Mouse (Mus musculus) limb, embryonic 12.5 days (tissue): ENCODE measurements around the gene Rpl18. TPM values are rescaled to one million over a fixed set of nuclear protein-coding genes. Genes with fewer than 3 reads are reported as not detected.

Experiments
- ATAC-seq: fragments of 200-750 bp; cut with Nextera tagmentation; 2 replicates; pipeline ENCODE4 v1.8.0; 2017; ENCODE audit warnings: low read depth, moderate TSS enrichment; ENCODE audit not compliant: insufficient number of reproducible peaks, insufficient read depth, low FRiP score, low TSS enrichment
- H3K27ac ChIP-seq: fragments of 300-500 bp; sonication (generic); 2 replicates; pipeline ENCODE4 v1.5.1; 2016; ENCODE audit warnings: mild to moderate bottlenecking, moderate library complexity
- H3K27me3 ChIP-seq: fragments of 300-500 bp; sonication (generic); 2 replicates; pipeline ENCODE4 v1.6.1; 2016; ENCODE audit warnings: mild to moderate bottlenecking, moderate library complexity
- H3K36me3 ChIP-seq: fragments of 300-500 bp; sonication (generic); 2 replicates; pipeline ENCODE4 v1.6.1; 2016; ENCODE audit warnings: mild to moderate bottlenecking, moderate library complexity
- H3K4me1 ChIP-seq: fragments of 300-500 bp; sonication (generic); replicated peaks from 2 replicates; pipeline ENCODE4 v1.6.1; 2016
- H3K4me2 ChIP-seq: fragments of 300-500 bp; sonication (generic); 2 replicates; pipeline ENCODE4 v1.6.1; 2016; ENCODE audit warnings: mild to moderate bottlenecking, moderate library complexity
- H3K4me3 ChIP-seq: fragments of 300-500 bp; sonication (generic); replicated peaks from 2 replicates; pipeline ENCODE4 v1.5.1; 2016; ENCODE audit warnings: mild to moderate bottlenecking
- H3K9ac ChIP-seq: fragments of 300-500 bp; sonication (generic); replicated peaks from 2 replicates; pipeline ENCODE4 v1.6.1; 2016; ENCODE audit warnings: mild to moderate bottlenecking, moderate library complexity
- H3K9me3 ChIP-seq: fragments of 300-500 bp; sonication (generic); 2 replicates; pipeline ENCODE4 v1.6.1; 2016; ENCODE audit warnings: mild to moderate bottlenecking, moderate library complexity
- WGBS: fragments of 180-500 bp; shearing (Covaris S2); methylation state at CpG from one replicate; pipeline ENCODE4 v1.1.7; 2016; 5-methylcytosine and 5-hydroxymethylcytosine counted together
- polyA plus RNA-seq: library from polyadenylated mRNA; unstranded; fragments of >200 nt; fragmentation: Nextera tagmentation; extraction: Ambion mirVana; gene quantifications from 2 replicates; pipeline ENCODE4 v1.2.1, GENCODE M21; 2016

Gene Rpl18
- polyA plus RNA-seq, 1 experiment from 2014 or later, result 1,038 TPM

DNA sequence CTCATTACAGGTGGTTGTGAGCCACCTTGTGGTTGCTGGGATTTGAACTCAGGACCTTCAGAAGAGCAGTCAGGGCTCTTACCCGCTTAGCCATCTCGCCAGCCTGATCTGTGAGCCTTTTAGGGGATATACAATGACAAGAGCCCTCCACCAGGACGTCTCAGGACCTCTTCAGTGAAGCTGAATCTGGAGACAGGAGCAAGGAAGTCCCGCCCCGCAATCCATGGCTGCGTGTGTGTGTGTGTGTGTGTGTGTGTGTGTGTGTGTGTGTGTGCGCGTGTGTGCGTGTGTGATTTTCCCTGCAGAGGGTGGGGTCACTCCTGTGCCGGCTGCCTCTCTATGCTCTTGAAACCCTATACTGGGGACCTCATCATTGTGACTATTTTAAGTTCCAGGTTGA is 24.6 kb downstream of the Rpl18 start:
- WGBS, result 76% methylated on average over 10 of the region's 10 CpGs
- no peak overlapping the region for H3K27ac ChIP-seq
- no peak for ATAC-seq
- H3K9me3 ChIP-seq, result no peaks in the 10 kb centered on the region
- no peak overlapping the region for H3K4me2 ChIP-seq
- no peaks in the 10 kb centered on the region for H3K27me3 ChIP-seq
- no peak overlapping the region for H3K9ac ChIP-seq
- H3K4me3 ChIP-seq, result no peak overlapping the region
- H3K4me1 ChIP-seq, result 0 out of 2 replicates have a peak, but pooled peaks cover 4% of the 10 kb centered on the region
- no peaks in the 10 kb centered on the region for H3K36me3 ChIP-seq

DNA sequence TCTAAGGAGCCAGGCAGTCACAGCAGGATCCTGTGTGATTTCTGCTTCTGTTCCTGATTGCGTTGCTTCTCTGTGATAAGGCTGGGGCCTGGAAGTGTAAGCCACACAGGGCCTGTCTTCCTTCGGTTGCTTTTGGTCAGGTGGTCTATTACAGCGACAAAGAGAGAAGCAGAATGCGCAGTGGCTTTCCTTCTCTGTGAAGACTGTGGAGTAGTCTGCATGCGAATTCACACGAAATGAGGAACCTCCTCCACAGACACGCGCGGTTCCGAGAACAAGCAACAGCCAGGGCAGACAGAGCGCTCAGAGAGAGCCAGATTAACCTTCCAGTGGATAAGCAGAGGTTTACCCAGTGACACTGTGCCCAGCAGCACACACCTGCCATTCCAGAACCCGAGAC is 26.1 kb downstream of the Rpl18 start:
- Histone ChIP-seq H3K9me3 (no peaks in the 10 kb centered on the region), H3K36me3 (no peaks in the 10 kb centered on the region), H3K27me3 (no peaks in the 10 kb centered on the region), H3K4me3 (no peak overlapping the region), H3K4me2 (no peak overlapping the region), H3K9ac (no peak overlapping the region), H3K27ac (no peak overlapping the region), H3K4me1 (0 out of 2 replicates have a peak, but pooled peaks cover 4% of the 10 kb centered on the region)
- 85% methylated on average over 12 of the region's 12 CpGs for WGBS
- ATAC-seq, result no peak

DNA sequence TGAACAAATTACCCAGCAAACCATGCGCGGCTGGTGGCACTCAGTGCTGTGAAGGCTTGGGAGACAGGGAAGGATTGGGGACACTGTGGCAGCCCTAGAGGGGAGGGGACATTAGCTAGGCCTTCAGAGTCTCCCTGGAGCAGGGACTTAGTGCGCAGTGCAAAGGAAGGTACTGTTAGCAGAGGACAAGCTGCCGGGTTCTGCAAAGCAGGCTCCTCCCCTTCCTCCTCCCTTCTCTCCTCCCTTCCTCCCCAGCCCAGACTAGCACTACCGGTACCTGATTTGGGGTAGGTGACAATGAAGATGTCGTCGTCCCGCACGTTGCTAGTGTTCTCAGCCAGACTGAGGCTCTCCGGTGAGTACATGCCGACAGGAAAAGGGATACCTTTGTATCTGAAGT is 26.5 kb downstream of the Rpl18 start:
- Histone ChIP-seq H3K4me2 (peak overlapping the region; percentile 47), H3K9ac (0 out of 2 replicates have a peak overlapping the region, but pooled peaks have one; percentile 28), H3K4me3 (peak overlapping the region; percentile 26), H3K36me3 (no peaks in the 10 kb centered on the region), H3K27ac (no peak overlapping the region), H3K9me3 (0 out of 2 replicates have a peak, but pooled peaks cover 3% of the 10 kb centered on the region), H3K4me1 (0 out of 2 replicates have a peak, but pooled peaks cover 4% of the 10 kb centered on the region), H3K27me3 (no peaks in the 10 kb centered on the region)
- WGBS, result 31% methylated on average over 11 of the region's 11 CpGs
- ATAC-seq, result 0 out of 2 replicates have a peak, but pooled peaks have one; percentile 33

DNA sequence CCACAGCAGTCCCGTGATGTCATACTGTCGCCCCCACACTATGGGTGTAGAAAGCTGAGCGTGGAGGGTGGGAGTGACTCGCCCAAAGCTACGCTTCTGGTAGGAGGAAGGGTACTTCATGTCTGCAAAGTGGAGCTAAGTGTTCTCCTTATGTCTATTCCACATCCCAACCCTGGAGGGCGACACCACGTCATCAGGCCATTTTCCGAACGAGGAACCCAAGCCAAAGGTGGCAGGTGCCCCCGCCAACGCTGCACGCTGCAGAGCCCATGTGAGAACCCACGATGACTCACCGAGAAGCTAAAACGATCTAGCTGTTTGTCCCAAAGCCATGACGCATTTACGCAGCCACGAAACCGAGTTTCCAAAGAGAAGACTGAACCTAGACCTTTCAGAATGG is 27.1 kb downstream of the Rpl18 start:
- H3K4me2 ChIP-seq, result peak overlapping the region; percentile 47
- WGBS, result 31% methylated on average over 19 of the region's 19 CpGs

DNA sequence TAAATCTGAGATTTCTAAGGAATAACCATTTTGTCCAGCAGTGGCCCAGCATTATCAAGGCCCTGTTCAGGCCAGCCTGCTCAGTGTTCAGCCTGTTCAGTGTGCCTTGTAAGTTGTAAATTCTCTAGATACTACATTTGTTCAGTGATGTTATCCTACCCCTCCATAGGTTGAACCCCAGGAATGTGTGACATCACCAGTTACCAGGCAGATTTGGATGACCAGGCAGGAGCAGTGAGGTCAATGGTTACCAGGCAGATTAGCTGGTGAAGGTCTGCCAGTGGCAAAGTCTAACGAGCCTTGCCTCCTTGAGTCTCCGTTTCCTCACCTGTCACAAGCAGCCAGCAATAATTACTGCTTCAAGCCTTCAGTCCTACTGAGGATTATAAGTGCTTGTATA is 29.1 kb downstream of the Rpl18 start:
- Histone ChIP-seq H3K4me2 (no peak overlapping the region), H3K27me3 (no peaks in the 10 kb centered on the region), H3K27ac (no peak overlapping the region), H3K9ac (no peak overlapping the region), H3K4me3 (no peak overlapping the region), H3K9me3 (0 out of 2 replicates have a peak, but pooled peaks cover 6% of the 10 kb centered on the region), H3K4me1 (peaks cover 8% of the 10 kb centered on the region), H3K36me3 (no peaks in the 10 kb centered on the region)
- ATAC-seq, result no peak; the same call in 1 of the 2 replicates
- 35% methylated on average over 2 of the region's 2 CpGs for WGBS

More for the DNA sequence above, 27.1 kb downstream of the Rpl18 start:
- Histone ChIP-seq H3K27me3 (no peaks in the 10 kb centered on the region), H3K9ac (0 out of 2 replicates have a peak overlapping the region, but pooled peaks have one; percentile 28), H3K36me3 (no peaks in the 10 kb centered on the region), H3K4me3 (peak overlapping the region; percentile 26), H3K27ac (no peak overlapping the region), H3K4me1 (0 out of 2 replicates have a peak, but pooled peaks cover 4% of the 10 kb centered on the region), H3K9me3 (0 out of 2 replicates have a peak, but pooled peaks cover 6% of the 10 kb centered on the region)
- no peak for ATAC-seq

DNA sequence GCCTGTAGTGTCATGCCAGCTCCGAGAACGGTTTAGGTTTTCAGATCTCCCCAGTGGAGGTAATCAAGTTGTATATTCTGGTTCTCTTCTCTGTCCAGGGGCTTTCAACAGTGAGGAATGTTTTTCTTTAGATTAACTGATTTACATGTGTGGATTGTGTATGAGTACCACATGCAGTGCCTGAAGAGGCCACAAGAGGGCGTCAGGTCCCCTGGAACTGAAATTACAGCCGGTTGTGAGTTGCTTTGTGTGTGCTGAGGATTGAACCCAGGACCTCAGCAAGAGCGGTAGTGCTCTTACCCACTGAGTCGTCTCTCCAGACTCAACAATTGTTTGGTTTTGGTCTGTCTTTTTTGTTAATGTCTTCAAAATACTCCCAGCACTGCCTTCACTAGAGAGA is 31.3 kb downstream of the Rpl18 start:
- Histone ChIP-seq H3K4me2 (no peak overlapping the region), H3K4me3 (no peak overlapping the region), H3K27ac (no peak overlapping the region), H3K4me1 (peaks cover 13% of the 10 kb centered on the region), H3K27me3 (no peaks in the 10 kb centered on the region), H3K9ac (no peak overlapping the region), H3K36me3 (no peaks in the 10 kb centered on the region), H3K9me3 (0 out of 2 replicates have a peak, but pooled peaks cover 6% of the 10 kb centered on the region)
- 67% methylated on average over 6 of the region's 6 CpGs for WGBS
- no peak for ATAC-seq

DNA sequence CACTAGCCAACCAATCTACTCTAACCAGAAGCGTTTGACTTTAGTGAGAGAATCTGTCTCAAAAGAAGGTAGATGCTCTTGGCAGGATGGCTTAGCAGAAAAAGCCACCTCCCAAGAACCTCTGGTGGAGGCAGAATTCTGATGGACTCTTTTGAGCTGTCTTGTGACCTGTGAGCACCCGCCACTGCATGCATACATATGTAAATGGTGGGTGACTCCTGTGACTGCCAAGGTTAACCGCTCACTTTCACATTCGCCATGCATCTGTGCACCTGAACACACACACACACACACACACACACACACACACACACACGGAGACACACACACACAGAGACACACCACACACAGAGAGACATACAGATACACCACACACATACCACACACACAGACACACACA is 32.2 kb downstream of the Rpl18 start:
- 82% methylated on average over 3 of the region's 5 CpGs for WGBS

DNA sequence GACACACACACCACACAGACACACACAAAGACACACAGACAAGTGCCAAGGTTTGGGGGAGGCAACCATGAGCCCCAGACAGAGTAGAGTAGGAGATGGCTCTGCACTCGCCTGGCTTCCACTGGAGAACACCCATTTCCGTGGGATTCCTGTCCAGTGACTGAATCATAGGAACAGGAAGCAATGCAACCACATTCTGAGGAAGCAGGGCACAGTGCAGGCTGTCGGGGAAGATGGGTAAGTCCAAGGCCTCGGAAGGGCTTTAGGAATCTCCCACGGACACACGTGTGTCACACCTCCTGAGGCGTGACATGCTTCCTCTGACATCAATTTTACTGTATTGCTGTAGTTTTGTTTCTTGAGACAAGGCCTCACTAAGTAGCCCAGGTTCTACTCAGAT is 32.9 kb downstream of the Rpl18 start:
- Histone ChIP-seq H3K4me3 (no peak overlapping the region), H3K36me3 (no peaks in the 10 kb centered on the region), H3K27ac (no peak overlapping the region), H3K9me3 (0 out of 2 replicates have a peak, but pooled peaks cover 6% of the 10 kb centered on the region), H3K27me3 (no peaks in the 10 kb centered on the region), H3K4me2 (no peak overlapping the region), H3K9ac (no peak overlapping the region), H3K4me1 (peaks cover 9% of the 10 kb centered on the region)
- no peak for ATAC-seq
- WGBS, result 79% methylated on average over 7 of the region's 7 CpGs

More for the DNA sequence above, 32.2 kb downstream of the Rpl18 start:
- H3K4me1 ChIP-seq, result peaks cover 9% of the 10 kb centered on the region
- 0 out of 2 replicates have a peak, but pooled peaks cover 6% of the 10 kb centered on the region for H3K9me3 ChIP-seq
- no peak for ATAC-seq
- H3K36me3 ChIP-seq, result no peaks in the 10 kb centered on the region
- no peak overlapping the region for H3K27ac ChIP-seq
- H3K4me2 ChIP-seq, result no peak overlapping the region
- no peaks in the 10 kb centered on the region for H3K27me3 ChIP-seq
- H3K9ac ChIP-seq, result no peak overlapping the region
- H3K4me3 ChIP-seq, result no peak overlapping the region

DNA sequence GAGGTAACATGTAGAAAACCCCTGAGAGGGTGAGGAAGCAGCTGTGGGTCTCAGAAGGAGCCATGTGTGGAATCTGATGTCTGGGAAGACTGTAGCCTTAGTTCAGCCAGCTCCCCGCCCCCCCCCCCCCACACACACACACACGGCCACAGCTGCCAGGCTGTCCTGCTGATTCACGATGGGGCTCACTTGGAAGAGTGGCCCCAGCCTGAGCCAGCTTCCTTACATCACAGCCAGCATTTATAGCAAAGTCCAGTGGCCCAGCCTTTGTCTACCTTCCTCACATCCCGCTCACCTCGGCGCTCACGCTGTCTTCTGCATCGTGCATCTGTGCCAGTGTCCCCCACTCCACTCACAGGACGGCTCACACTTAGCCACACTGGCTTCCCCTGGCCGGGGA is 34.1 kb downstream of the Rpl18 start:
- 0 out of 2 replicates have a peak overlapping the region, but pooled peaks have one; percentile 7 for H3K27ac ChIP-seq
- H3K27me3 ChIP-seq, result no peaks in the 10 kb centered on the region
- H3K4me1 ChIP-seq, result peaks cover 9% of the 10 kb centered on the region
- peak overlapping the region; percentile 13; the same call in 1 of the 2 replicates for H3K4me2 ChIP-seq
- H3K9ac ChIP-seq, result no peak overlapping the region; the same call in 1 of the 2 replicates
- WGBS, result 36% methylated on average over 10 of the region's 10 CpGs
- no peaks in the 10 kb centered on the region for H3K36me3 ChIP-seq
- H3K4me3 ChIP-seq, result no peak overlapping the region
- ATAC-seq, result no peak
- 0 out of 2 replicates have a peak, but pooled peaks cover 6% of the 10 kb centered on the region for H3K9me3 ChIP-seq

DNA sequence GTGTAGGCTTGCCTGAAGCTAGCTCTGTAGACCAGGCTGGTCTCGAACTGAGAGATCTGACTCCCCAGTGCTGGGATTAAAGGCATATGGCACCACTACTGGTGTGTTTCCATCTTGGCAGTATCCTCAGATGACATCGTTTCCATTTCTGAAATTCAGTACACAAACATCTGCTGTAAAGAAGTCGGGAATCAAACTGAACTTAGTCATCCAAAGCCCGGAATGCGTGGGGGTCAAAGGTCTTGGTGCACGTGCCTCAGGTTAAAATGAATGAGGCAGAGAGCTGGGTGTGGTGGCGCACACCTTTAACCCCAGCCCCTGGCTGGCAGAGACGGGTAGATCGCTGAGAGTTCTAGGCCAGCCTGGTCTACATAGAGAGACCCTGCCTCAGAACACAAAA is 34.9 kb downstream of the Rpl18 start:
- Histone ChIP-seq H3K27ac (no peak overlapping the region), H3K4me1 (peaks cover 9% of the 10 kb centered on the region), H3K9me3 (0 out of 2 replicates have a peak, but pooled peaks cover 6% of the 10 kb centered on the region), H3K4me2 (no peak overlapping the region), H3K27me3 (no peaks in the 10 kb centered on the region), H3K9ac (no peak overlapping the region), H3K36me3 (no peaks in the 10 kb centered on the region), H3K4me3 (no peak overlapping the region)
- 72% methylated on average over 9 of the region's 9 CpGs for WGBS
- no peak for ATAC-seq

DNA sequence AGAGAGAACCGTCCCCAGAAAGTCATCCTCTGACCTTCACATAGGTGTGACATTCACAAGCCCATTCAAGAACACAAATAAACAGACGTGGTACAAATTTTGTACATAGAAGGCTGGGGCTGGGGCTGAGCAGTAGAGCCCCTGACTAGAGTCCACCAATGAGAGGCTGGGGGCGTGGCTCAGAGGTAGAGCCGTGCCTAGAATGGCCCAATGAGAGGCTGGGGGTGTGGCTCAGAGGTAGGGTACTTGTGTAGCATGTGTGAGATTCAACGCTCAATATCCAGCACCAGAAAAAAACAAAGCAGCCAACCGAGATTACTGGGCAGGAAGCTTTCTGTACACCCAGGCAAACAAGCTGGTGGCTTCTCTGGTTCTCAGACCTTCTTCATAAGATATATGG is 40.4 kb downstream of the Rpl18 start:
- H3K36me3 ChIP-seq, result no peaks in the 10 kb centered on the region
- WGBS, result 53% methylated on average over 6 of the region's 6 CpGs
- no peak overlapping the region for H3K27ac ChIP-seq
- no peak overlapping the region for H3K9ac ChIP-seq
- peaks cover 7% of the 10 kb centered on the region for H3K4me1 ChIP-seq
- no peak overlapping the region for H3K4me3 ChIP-seq
- no peak overlapping the region for H3K4me2 ChIP-seq
- H3K27me3 ChIP-seq, result peaks cover 38% of the 10 kb centered on the region
- H3K9me3 ChIP-seq, result no peaks in the 10 kb centered on the region
- ATAC-seq, result no peak

DNA sequence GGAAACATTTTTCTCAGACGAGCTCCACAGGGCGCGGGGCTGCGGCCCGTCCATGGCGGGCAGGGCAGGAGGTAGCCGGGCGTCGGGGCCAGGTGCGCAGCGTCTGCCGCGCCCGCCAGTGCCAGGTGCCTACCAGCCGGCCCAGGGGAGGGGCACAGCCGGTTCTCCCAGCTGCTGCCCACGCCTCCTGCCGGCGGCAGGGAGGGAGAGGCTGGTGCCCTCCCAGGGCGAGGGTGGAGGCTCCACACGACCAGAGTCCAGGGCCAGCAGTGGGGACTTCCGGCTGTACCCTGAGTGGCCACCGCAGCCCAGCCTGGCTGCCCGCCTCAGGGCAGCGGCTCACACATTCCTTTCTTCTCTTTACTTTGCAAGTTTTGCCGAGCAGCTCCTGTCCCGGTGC is 44.1 kb downstream of the Rpl18 start:
- no peaks in the 10 kb centered on the region for H3K9me3 ChIP-seq
- no peak for ATAC-seq
- H3K27ac ChIP-seq, result no peak overlapping the region
- H3K4me2 ChIP-seq, result peak overlapping the region; percentile 60
- peak overlapping the region; percentile 32 for H3K4me3 ChIP-seq
- no peaks in the 10 kb centered on the region for H3K36me3 ChIP-seq
- peak overlapping the region; percentile 51 for H3K9ac ChIP-seq
- WGBS, result 4% methylated on average over 27 of the region's 27 CpGs
- H3K4me1 ChIP-seq, result peaks cover 7% of the 10 kb centered on the region
- peaks cover 41% of the 10 kb centered on the region for H3K27me3 ChIP-seq
